Mouse (Mus musculus) ovary, postnatal 14 days (tissue): ENCODE measurements around the gene Mylip.

Source experiments
- DNase-seq: peaks from one replicate; pipeline ENCODE4 v3.0.0; 2022; ENCODE audit warnings: low spot score

The Mylip gene

GRCm38 (mm10) chr13:45390962-45391853 is 1.7 kb downstream of the Mylip start:
- peak; percentile 20 for DNase-seq

DNA sequence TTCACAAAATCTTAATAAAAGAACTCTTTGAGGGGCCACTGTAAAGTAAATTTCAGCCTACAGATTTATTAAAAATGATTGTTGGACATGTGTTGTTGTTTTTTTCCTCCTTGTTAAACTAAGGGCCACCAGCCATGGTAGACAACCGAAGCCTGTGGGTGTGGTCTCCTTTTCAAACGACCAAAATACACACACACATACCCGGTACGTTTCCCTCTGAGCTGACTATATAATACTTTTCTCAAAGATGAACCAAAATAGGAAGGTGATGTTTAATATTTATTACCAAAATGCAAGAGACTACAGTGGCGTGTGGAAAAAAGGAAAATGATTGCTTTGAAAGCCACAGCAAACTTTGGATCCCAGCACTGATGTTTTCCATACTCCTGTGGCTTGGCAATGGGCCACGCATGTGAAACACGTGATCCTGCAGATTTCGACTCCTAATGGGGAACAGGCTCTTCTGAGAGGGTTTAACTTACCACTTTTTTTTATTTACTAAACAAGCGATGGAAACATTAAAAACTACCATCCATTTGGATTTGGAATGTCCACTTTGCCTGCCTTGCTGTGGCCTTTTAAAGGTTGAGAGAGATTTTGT is 2.4 kb downstream of the Mylip start:
- DNase-seq: peak; percentile 33

GRCm38 (mm10) chr13:45394221-45394768 is 4.8 kb downstream of the Mylip start:
- no peak for DNase-seq

DNA sequence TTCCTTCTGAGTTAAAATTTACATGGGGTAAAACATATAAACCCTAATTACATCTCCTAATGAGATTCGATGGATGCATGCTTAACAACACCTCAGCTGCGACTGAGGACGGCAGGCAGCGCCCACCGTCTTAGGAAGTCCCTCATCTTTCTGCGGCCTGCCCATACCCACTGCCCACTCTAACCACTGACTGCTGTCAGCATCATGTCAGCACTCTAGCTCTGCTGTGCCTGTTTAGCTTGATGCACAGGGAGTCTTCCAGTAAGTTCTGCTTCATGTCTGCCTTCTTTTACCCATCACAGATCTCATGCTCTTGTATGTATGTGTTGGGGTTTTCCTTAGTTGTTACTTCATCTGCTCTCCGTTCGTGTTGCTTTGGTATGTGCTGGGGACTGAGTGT is 7.2 kb downstream of the Mylip start:
- DNase-seq: no peak

DNA sequence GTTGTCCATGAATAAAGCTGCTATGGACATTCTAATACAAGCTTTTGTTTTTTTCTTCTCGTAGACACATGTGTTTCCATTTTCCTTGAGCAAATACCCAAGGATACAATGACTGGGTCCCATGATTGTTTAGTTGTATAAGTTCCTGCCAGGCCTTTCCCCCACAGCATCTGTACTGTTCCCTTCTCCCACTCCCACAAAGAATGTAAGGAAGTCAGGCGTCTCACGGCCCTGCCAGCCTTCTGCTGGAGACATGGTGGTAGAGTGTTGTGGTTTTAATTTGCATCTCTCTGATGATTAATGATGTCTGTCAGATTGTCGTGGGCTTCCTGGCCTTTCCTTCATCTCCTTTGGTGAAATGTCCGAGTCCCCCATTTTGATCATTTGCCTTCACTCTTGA is 7.7 kb downstream of the Mylip start:
- no peak for DNase-seq

DNA sequence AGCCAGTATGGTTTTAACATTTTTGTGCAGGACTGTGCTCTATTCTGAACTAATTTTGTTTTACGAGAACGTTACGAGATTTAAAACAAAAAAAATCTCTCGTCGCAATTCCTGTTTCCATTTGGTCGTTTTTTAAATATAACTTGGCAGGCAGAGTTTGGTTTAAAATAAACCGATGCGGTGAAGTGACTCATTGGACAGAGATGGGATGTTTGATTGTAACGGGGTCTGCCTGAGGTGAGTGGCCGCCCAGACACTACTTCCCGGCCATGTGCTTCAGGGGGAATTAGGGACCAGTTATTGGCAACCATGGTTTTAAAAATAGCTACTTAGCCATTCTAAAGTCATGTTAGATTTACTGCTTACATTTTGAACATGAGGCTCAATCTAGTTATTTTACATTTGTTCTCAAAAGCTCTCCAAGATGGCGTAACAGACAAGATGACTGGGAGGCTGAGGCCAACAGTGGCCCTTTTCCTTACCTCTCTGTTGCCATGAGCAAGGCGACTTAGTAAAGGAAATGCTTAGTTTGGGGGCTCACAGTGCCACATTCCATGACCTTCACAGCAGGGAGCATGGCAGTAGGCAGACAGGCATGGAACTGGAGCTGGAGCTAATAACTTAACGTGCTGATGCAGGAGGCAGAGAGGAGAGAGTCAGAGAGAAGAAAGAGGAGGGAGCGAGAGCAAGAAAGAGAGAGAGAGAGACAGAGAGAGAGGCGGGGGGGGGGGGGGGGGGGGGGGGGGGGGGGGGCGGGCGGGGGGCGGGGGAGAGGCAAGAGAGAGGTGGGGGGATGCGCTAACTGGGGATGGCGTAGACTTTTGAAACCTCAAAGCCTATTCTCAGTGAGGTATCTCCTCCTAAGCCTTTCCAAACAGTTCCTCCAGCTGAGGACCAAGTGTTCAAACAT is 8.6 kb downstream of the Mylip start:
- no peak for DNase-seq

DNA sequence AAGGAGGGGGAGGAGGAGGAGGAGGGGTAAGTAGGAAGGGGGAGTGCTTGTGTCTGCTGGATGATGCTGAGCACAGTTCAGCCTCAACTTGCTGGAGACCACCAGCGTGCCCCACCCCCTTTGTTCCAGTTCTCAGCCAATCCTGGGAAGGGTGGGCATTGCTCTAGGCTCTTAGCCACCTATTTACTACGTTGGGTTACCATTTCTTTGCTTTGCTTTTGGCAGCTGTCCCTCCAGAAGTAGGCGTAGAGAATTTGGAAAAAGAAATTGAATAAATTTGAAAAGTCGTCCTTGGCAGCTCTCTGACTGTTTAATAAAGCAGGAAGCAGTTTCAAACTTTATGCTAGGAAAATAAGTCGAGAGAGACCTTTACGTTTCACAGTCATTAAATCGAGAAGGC is 11.2 kb downstream of the Mylip start:
- DNase-seq: no peak

GRCm38 (mm10) chr13:45401816-45402215 is 12.3 kb downstream of the Mylip start:
- DNase-seq: no peak

GRCm38 (mm10) chr13:45402316-45403039 is 12.9 kb downstream of the Mylip start:
- no peak for DNase-seq

- DNase-seq: no peak
Measured at GRCm38 (mm10) chr13:45404269-45404668, 14.7 kb downstream of the Mylip start.

GRCm38 (mm10) chr13:45405194-45405810 is 15.8 kb downstream of the Mylip start:
- no peak for DNase-seq

- DNase-seq: no peak
Measured at GRCm38 (mm10) chr13:45406289-45406688, 16.7 kb downstream of the Mylip start.

GRCm38 (mm10) chr13:45406703-45407102 is 17.2 kb downstream of the Mylip start:
- no peak for DNase-seq

- no peak for DNase-seq
Measured at GRCm38 (mm10) chr13:45410936-45411335, 21.4 kb downstream of the Mylip start.

DNA sequence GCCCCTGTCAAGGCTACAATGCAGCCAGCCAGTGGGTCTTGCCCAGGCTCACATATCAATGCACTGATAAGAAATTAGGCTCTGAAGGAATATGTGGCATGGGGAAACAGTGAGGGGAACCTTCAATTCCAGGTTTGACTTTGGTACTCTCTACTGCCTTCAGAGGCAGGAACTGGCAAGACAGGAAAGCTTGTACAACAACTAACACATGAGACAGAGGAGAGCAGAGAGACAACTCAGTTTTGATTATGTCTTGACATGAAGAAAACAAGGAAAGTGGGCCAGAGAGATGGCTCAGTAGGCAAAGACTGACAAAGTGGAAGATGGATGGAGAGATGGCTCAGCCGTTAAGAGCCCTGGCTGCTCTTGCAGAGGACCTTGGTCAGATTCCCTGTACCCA is 23.5 kb downstream of the Mylip start:
- DNase-seq: no peak

DNA sequence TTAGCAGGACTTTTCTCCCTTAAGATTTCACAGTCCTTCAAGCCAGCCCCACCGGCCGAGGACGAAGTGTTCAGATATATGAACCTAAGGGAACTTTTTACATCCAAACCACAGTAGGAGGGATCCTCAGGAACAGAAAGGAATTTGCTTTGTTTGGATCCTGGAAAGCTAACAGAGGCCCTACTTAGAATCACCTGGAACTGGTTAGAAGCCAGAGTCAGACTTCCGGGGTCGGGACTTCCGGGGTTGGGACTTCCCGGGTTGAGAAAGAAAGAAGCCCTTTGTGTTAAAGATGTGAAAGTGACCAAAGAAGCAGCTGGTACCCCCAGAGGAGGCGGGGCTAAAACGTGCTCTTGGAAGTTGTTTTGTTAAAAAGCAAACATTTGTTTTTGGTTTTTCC is 24.5 kb downstream of the Mylip start:
- no peak for DNase-seq

GRCm38 (mm10) chr13:45416621-45417057 is 27.1 kb downstream of the Mylip start:
- DNase-seq: no peak

- no peak for DNase-seq
Measured at GRCm38 (mm10) chr13:45418986-45419385, 29.4 kb downstream of the Mylip start.

- no peak for DNase-seq
Measured at GRCm38 (mm10) chr13:45422251-45422650, 32.7 kb downstream of the Mylip start.

DNA sequence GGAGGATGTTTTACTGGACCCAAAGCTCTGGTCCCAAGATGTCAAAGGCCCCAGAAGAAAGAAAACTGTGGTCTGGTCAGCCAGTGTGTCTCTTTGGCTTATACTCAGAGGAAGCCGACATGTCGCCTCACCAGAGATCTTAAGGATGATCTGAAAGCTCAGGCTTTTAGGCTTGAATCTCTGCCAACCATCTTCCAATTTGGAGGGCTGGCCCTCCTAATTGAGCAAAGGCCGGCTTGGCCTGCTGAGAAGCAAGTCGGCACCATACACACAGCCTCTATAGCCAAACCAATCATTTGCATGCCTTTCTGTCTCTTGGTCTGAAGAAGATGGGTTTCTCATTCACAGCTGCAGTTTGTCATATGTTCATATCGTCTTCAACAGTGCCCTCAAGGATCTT is 33.2 kb downstream of the Mylip start:
- no peak for DNase-seq

DNA sequence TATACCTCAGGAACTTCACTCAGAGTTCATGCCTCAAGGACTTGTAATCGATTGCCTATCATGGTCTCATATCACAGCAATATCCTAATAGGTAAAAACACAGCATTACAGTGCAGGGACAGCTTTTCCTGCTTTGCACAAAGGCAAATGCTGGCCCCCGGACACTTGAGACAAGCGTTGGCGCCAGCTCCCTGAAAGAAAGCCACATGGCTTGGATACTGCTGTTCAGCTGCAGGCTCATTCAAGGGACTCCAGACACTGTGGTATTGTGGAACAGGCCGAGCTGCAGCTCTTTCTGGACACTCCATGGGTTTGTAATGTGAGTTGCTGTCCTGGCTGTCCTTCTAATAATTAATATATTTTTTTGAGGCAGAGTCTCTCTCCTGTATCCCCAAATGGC is 34.4 kb downstream of the Mylip start:
- DNase-seq: no peak
